Mouse (Mus musculus) lung, postnatal 10 days (tissue): Measurements from ENCODE around the gene Pcdh17.
A peak's percentile ranks its signal among the peaks of the same experiment; 100 is the strongest.

Experiments
- DNase-seq: peaks from one replicate; pipeline ENCODE4 v3.0.0; 2021

Gene Pcdh17

GRCm38 (mm10) chr14:84443288-84443686, at the start of gene Pcdh17:
Gene Pcdh17, plus strand, starts transcription at chr14:84443563.
- DNase-seq, result peak; percentile 96

GRCm38 (mm10) chr14:84397137-84397536, 46.2 kb upstream of the Pcdh17 start:
- DNase-seq, result no peak

GRCm38 (mm10) chr14:84424736-84425135, 18.6 kb upstream of the Pcdh17 start:
- no peak for DNase-seq

- no peak for DNase-seq
Measured at GRCm38 (mm10) chr14:84426616-84427015, 16.7 kb upstream of the Pcdh17 start.

GRCm38 (mm10) chr14:84438066-84438770, 5.1 kb upstream of the Pcdh17 start:
- DNase-seq, result peak; percentile 53

GRCm38 (mm10) chr14:84440903-84441302, 2.5 kb upstream of the Pcdh17 start:
- DNase-seq, result peak; percentile 44

- peak; percentile 28 for DNase-seq
Measured at GRCm38 (mm10) chr14:84442528-84443287, 655 bp upstream of the Pcdh17 start.

GRCm38 (mm10) chr14:84443761-84444160, 398 bp downstream of the Pcdh17 start:
- no peak for DNase-seq

- peak; percentile 20 for DNase-seq
Measured at GRCm38 (mm10) chr14:84444276-84444662, 906 bp downstream of the Pcdh17 start.

- peak; percentile 60 for DNase-seq
Measured at GRCm38 (mm10) chr14:84444663-84445502, 1.5 kb downstream of the Pcdh17 start.

GRCm38 (mm10) chr14:84445503-84446410, 2.4 kb downstream of the Pcdh17 start:
- DNase-seq, result peak; percentile 42

GRCm38 (mm10) chr14:84446411-84446915, 3.1 kb downstream of the Pcdh17 start:
- no peak for DNase-seq

- peak; percentile 77 for DNase-seq
Measured at GRCm38 (mm10) chr14:84446941-84447641, 3.7 kb downstream of the Pcdh17 start.

GRCm38 (mm10) chr14:84447661-84448380, 4.5 kb downstream of the Pcdh17 start:
- DNase-seq, result peak; percentile 18

- DNase-seq, result no peak
Measured at GRCm38 (mm10) chr14:84448381-84448771, 5.0 kb downstream of the Pcdh17 start.

GRCm38 (mm10) chr14:84454074-84454845, 10.9 kb downstream of the Pcdh17 start:
- DNase-seq, result no peak

- DNase-seq, result no peak
Measured at GRCm38 (mm10) chr14:84475491-84475890, 32.1 kb downstream of the Pcdh17 start.

GRCm38 (mm10) chr14:84476336-84476735, 33.0 kb downstream of the Pcdh17 start:
- DNase-seq, result no peak

GRCm38 (mm10) chr14:84476906-84477305, 33.5 kb downstream of the Pcdh17 start:
- no peak for DNase-seq

GRCm38 (mm10) chr14:84477411-84477810, 34.0 kb downstream of the Pcdh17 start:
- no peak for DNase-seq
